Mouse (Mus musculus) lung, embryonic 14.5 days (tissue): ENCODE results near the gene Fam19a5. TPM values are rescaled to one million over a fixed set of nuclear protein-coding genes. Genes with fewer than 3 reads are reported as not detected.

Experiments used
- ATAC-seq: fragments of 200-750 bp; cut with Nextera tagmentation; 2 replicates; pipeline ENCODE4 v1.8.0; 2017; ENCODE audit warnings: mild to moderate bottlenecking, moderate TSS enrichment, moderate library complexity; ENCODE audit not compliant: insufficient read depth
- DNase-seq: peaks from one replicate; pipeline ENCODE4 v3.0.0-alpha.2; 2015
- H3K27ac ChIP-seq: fragments of 300-500 bp; sonication (generic); 2 replicates; pipeline ENCODE4 v1.5.1; 2014; ENCODE audit warnings: low read depth, mild to moderate bottlenecking, moderate library complexity
- H3K27me3 ChIP-seq: fragments of 300-500 bp; sonication (generic); 2 replicates; pipeline ENCODE4 v1.6.1; 2014; ENCODE audit warnings: low read length, control low read depth; ENCODE audit not compliant: insufficient read depth
- H3K36me3 ChIP-seq: fragments of 300-500 bp; sonication (generic); 2 replicates; pipeline ENCODE4 v1.6.1; 2014; ENCODE audit warnings: control low read depth; ENCODE audit not compliant: insufficient read depth
- H3K4me1 ChIP-seq: fragments of 300-500 bp; sonication (generic); 2 replicates; pipeline ENCODE4 v1.6.1; 2014; ENCODE audit warnings: antibody characterized with exemption, control low read depth; ENCODE audit not compliant: insufficient read depth
- H3K4me2 ChIP-seq: fragments of 300-500 bp; sonication (generic); 2 replicates; pipeline ENCODE4 v1.6.1; 2014; ENCODE audit warnings: mild to moderate bottlenecking
- H3K4me3 ChIP-seq: fragments of 300-500 bp; sonication (generic); 2 replicates; pipeline ENCODE4 v1.5.1; 2014; ENCODE audit warnings: low read depth, low read length
- H3K9ac ChIP-seq: fragments of 300-500 bp; sonication (generic); 2 replicates; pipeline ENCODE4 v1.6.1; 2014
- H3K9me3 ChIP-seq: fragments of 300-500 bp; sonication (generic); 2 replicates; pipeline ENCODE4 v1.6.1; 2016; ENCODE audit warnings: low read depth, low read length, control low read depth
- CTCF ChIP-seq: IDR thresholded peaks from 2 replicates; pipeline ENCODE4 v1.5.1; 2016; ENCODE audit warnings: antibody characterized with exemption, low read depth
- WGBS: fragments of 180-500 bp; shearing (Covaris S2); extraction: QIAGEN DNeasy Blood & Tissue Kit; methylation state at CpG from one replicate; pipeline ENCODE4 v1.1.7; 2014; 5-methylcytosine and 5-hydroxymethylcytosine counted together
- polyA plus RNA-seq: library from polyadenylated mRNA; unstranded; fragments of >200 nt; fragmentation: Nextera tagmentation; extraction: Ambion mirVana; gene quantifications from 2 replicates; pipeline ENCODE4 v1.2.1, GENCODE M21; 2014

The Fam19a5 gene
- polyA plus RNA-seq, 1 experiment from 2014 or later = 0.75 TPM

GRCm38 (mm10) chr15:87596731-87597130 is 52.6 kb downstream of the Fam19a5 start:
- H3K4me3 ChIP-seq = no peak overlapping the region
- no peaks in the 10 kb centered on the region for H3K36me3 ChIP-seq
- TF ChIP-seq CTCF = no peak
- H3K4me2 ChIP-seq = no peak overlapping the region
- no peak overlapping the region for H3K9ac ChIP-seq
- H3K27ac ChIP-seq = no peak overlapping the region
- H3K4me1 ChIP-seq = no peaks in the 10 kb centered on the region
- ATAC-seq (no peak), DNase-seq (no peak)
- no peaks in the 10 kb centered on the region for H3K27me3 ChIP-seq
- no peaks in the 10 kb centered on the region for H3K9me3 ChIP-seq
- WGBS = 84% methylated on average over 8 of the region's 8 CpGs

GRCm38 (mm10) chr15:87597149-87597548 is 53.0 kb downstream of the Fam19a5 start:
- H3K27ac ChIP-seq = no peak overlapping the region
- no peak overlapping the region for H3K9ac ChIP-seq
- H3K4me2 ChIP-seq = no peak overlapping the region
- H3K36me3 ChIP-seq = no peaks in the 10 kb centered on the region
- no peaks in the 10 kb centered on the region for H3K27me3 ChIP-seq
- no peak for ATAC-seq
- no peaks in the 10 kb centered on the region for H3K4me1 ChIP-seq
- WGBS = 59% methylated on average over 4 of the region's 4 CpGs
- DNase-seq = no peak
- H3K4me3 ChIP-seq = no peak overlapping the region
- no peak for TF ChIP-seq CTCF
- no peaks in the 10 kb centered on the region for H3K9me3 ChIP-seq

GRCm38 (mm10) chr15:87597766-87598165 is 53.7 kb downstream of the Fam19a5 start:
- Histone ChIP-seq H3K36me3 (no peaks in the 10 kb centered on the region), H3K9me3 (no peaks in the 10 kb centered on the region), H3K27ac (no peak overlapping the region), H3K27me3 (no peaks in the 10 kb centered on the region), H3K4me3 (no peak overlapping the region), H3K4me2 (no peak overlapping the region), H3K9ac (no peak overlapping the region), H3K4me1 (no peaks in the 10 kb centered on the region)
- ATAC-seq = no peak
- WGBS = 89% methylated on average over 4 of the region's 4 CpGs
- no peak for TF ChIP-seq CTCF
- no peak for DNase-seq

GRCm38 (mm10) chr15:87598636-87599035 is 54.5 kb downstream of the Fam19a5 start:
- H3K36me3 ChIP-seq = no peaks in the 10 kb centered on the region
- no peaks in the 10 kb centered on the region for H3K9me3 ChIP-seq
- H3K9ac ChIP-seq = no peak overlapping the region
- no peaks in the 10 kb centered on the region for H3K27me3 ChIP-seq
- DNase-seq (no peak), ATAC-seq (no peak)
- 83% methylated on average over 4 of the region's 4 CpGs for WGBS
- no peaks in the 10 kb centered on the region for H3K4me1 ChIP-seq
- H3K27ac ChIP-seq = no peak overlapping the region
- TF ChIP-seq CTCF = no peak
- no peak overlapping the region for H3K4me3 ChIP-seq
- no peak overlapping the region for H3K4me2 ChIP-seq

GRCm38 (mm10) chr15:87603316-87603715 is 59.2 kb downstream of the Fam19a5 start:
- DNase-seq (no peak), ATAC-seq (no peak)
- Histone ChIP-seq H3K9ac (no peak overlapping the region), H3K36me3 (no peaks in the 10 kb centered on the region), H3K9me3 (no peaks in the 10 kb centered on the region), H3K4me1 (no peaks in the 10 kb centered on the region), H3K27me3 (no peaks in the 10 kb centered on the region), H3K4me3 (no peak overlapping the region), H3K4me2 (no peak overlapping the region), H3K27ac (no peak overlapping the region)
- TF ChIP-seq CTCF = no peak
- WGBS = 74% methylated on average over 1 of the region's 1 CpGs

- no peak overlapping the region for H3K4me3 ChIP-seq
- H3K27me3 ChIP-seq = no peaks in the 10 kb centered on the region
- no peak for ATAC-seq
- H3K27ac ChIP-seq = no peak overlapping the region
- H3K9me3 ChIP-seq = no peaks in the 10 kb centered on the region
- WGBS = 56% methylated on average over 9 of the region's 9 CpGs
- no peak for DNase-seq
- H3K4me2 ChIP-seq = no peak overlapping the region
- TF ChIP-seq CTCF = no peak
- no peak overlapping the region for H3K9ac ChIP-seq
- no peaks in the 10 kb centered on the region for H3K4me1 ChIP-seq
- H3K36me3 ChIP-seq = no peaks in the 10 kb centered on the region
Measured at GRCm38 (mm10) chr15:87605504-87606280, 61.6 kb downstream of the Fam19a5 start.

GRCm38 (mm10) chr15:87606702-87607101 is 62.6 kb downstream of the Fam19a5 start:
- ATAC-seq = no peak
- Histone ChIP-seq H3K9me3 (no peaks in the 10 kb centered on the region), H3K27ac (no peak overlapping the region), H3K36me3 (no peaks in the 10 kb centered on the region), H3K9ac (no peak overlapping the region), H3K4me2 (no peak overlapping the region), H3K4me1 (no peaks in the 10 kb centered on the region), H3K27me3 (no peaks in the 10 kb centered on the region), H3K4me3 (no peak overlapping the region)
- DNase-seq = no peak
- WGBS = 75% methylated on average over 10 of the region's 10 CpGs
- TF ChIP-seq CTCF = no peak
